ENCODE assay signal across 8 mouse cellular contexts in genomic region chr6:31078413-31078812, GRCm38 (mm10).
DNase-seq lines count a peak whose midpoint lies in the region; ATAC-seq and TF ChIP-seq lines count a peak whose summit lies in the region.

No protein-coding gene starts in this region.

- H3K4me1 ChIP-seq in brown adipose tissue, adult 24 weeks (ENCODE audit: control insufficient read depth, insufficient read depth, insufficient read length, low read length), result peaks cover 33% of the 10 kb centered on the region

- no peak for TF ChIP-seq CTCF in layer of hippocampus, adult 2 months (conservative IDR thresholded peaks at IDR 0.05)

- H3K4me3 ChIP-seq in layer of hippocampus, adult 2 months, result no peak overlapping the region
- no peak overlapping the region for H3K4me3 ChIP-seq in brown adipose tissue, adult 24 weeks (ENCODE audit: insufficient read depth, low read depth, low read length)

- H3K27ac ChIP-seq in layer of hippocampus, adult 2 months, result peak overlapping the region; percentile 83
- H3K27ac ChIP-seq in brown adipose tissue, adult 24 weeks (replicated peaks; ENCODE audit: low read depth, low read length), result peak overlapping the region; percentile 70

- no peak for DNase-seq in layer of hippocampus, adult 2 months (ENCODE audit: low spot score in 2 of 2)
- no peak for DNase-seq in layer of hippocampus, postnatal 10 days (ENCODE audit: low spot score in 2 of 2)
- peak; percentile 37 to 58 for DNase-seq in kidney, adult 8-10 months
- no peak for DNase-seq in MN1 (ENCODE audit: low spot score)
- DNase-seq in cerebellum, postnatal 14 days, result no peak
- DNase-seq in right cerebral cortex, postnatal 25 days, result no peak

- ATAC-seq in monocyte, adult 5-6 weeks (replicated peaks; ENCODE audit: insufficient number of reproducible peaks, low FRiP score, low TSS enrichment, poor library complexity, severe bottlenecking), result peak; percentile 38

Comparison
In these comparisons a context has a peak if more than half of its experiments do, and no peak if none do; other contexts are left out.
1. DNase-seq: peak in kidney, adult 8-10 months (2 of 2); none in layer of hippocampus, adult 2 months (0 of 2), layer of hippocampus, postnatal 10 days (0 of 2), MN1 (single experiment), cerebellum, postnatal 14 days (0 of 2) and right cerebral cortex, postnatal 25 days (single experiment).